In genomic region chr1:73906376-73906775, GRCm38 (mm10) we compare ENCODE assay signal across 11 mouse cellular contexts.
DNase-seq lines count a peak whose midpoint lies in the region; ATAC-seq lines count a peak whose summit lies in the region.
"Had no signal": no experiment of that assay in that cellular context is flagged by ENCODE, and none has a peak within 500 bp of the region (broad histone marks: within the 10 kb centered on the region; RNA-seq: fewer than 3 reads in every experiment).

No protein-coding gene starts in this region.

- H3K27ac ChIP-seq in hindbrain, embryonic 14.5 days, result no peak overlapping the region
- no peak overlapping the region for H3K27ac ChIP-seq in hindbrain, embryonic 11.5 days (ENCODE audit: low read depth, low read length)
- H3K27ac ChIP-seq in heart, embryonic 15.5 days, result peak overlapping the region; percentile 80
- H3K27ac ChIP-seq: liver, embryonic 14.5 days had no signal

- H3K9ac ChIP-seq in hindbrain, embryonic 14.5 days, result no peak overlapping the region
- H3K9ac ChIP-seq in hindbrain, embryonic 11.5 days (ENCODE audit: low read depth, low read length), result no peak overlapping the region
- H3K9ac ChIP-seq in heart, embryonic 15.5 days, result peak overlapping the region; percentile 14; the same call in 1 of the 2 replicates
- H3K9ac ChIP-seq: liver, embryonic 14.5 days had no signal

- H3K36me3 ChIP-seq in hindbrain, embryonic 14.5 days (replicated peaks; ENCODE audit: control insufficient read depth, insufficient read depth), result no peaks in the 10 kb centered on the region
- no peaks in the 10 kb centered on the region for H3K36me3 ChIP-seq in hindbrain, embryonic 11.5 days (ENCODE audit: control insufficient read depth, insufficient read depth, low read length)
- H3K36me3 ChIP-seq in heart, embryonic 15.5 days, result peaks cover 11% of the 10 kb centered on the region; the same call in 1 of the 2 replicates

- H3K4me3 ChIP-seq in hindbrain, embryonic 14.5 days (replicated peaks; ENCODE audit: low read length), result no peak overlapping the region
- H3K4me3 ChIP-seq in hindbrain, embryonic 11.5 days (ENCODE audit: low read depth, low read length), result no peak overlapping the region
- H3K4me3 ChIP-seq in heart, embryonic 15.5 days, result no peak overlapping the region
- H3K4me3 ChIP-seq: myocyte had no signal

- H3K4me1 ChIP-seq in hindbrain, embryonic 14.5 days (replicated peaks; ENCODE audit: control insufficient read depth, insufficient read depth, low read length), result 0 out of 2 replicates have a peak, but pooled peaks cover 8% of the 10 kb centered on the region
- no peaks in the 10 kb centered on the region for H3K4me1 ChIP-seq in hindbrain, embryonic 11.5 days (replicated peaks; ENCODE audit: control insufficient read depth, insufficient read depth, low read length)
- peaks cover 33% of the 10 kb centered on the region for H3K4me1 ChIP-seq in heart, embryonic 15.5 days (replicated peaks)

- WGBS in hindbrain, embryonic 14.5 days, result 49% methylated on average over 6 of the region's 6 CpGs
- 86% methylated on average over 6 of the region's 6 CpGs for WGBS in hindbrain, embryonic 11.5 days
- WGBS in heart, embryonic 15.5 days, result 26% methylated on average over 6 of the region's 6 CpGs

- no peaks in the 10 kb centered on the region for H3K9me3 ChIP-seq in hindbrain, embryonic 14.5 days (ENCODE audit: control insufficient read depth, low read length)
- no peaks in the 10 kb centered on the region for H3K9me3 ChIP-seq in hindbrain, embryonic 11.5 days (ENCODE audit: control insufficient read depth, low read length)
- no peaks in the 10 kb centered on the region for H3K9me3 ChIP-seq in heart, embryonic 15.5 days (replicated peaks)

- peak; percentile 55 for DNase-seq in hindbrain, embryonic 14.5 days (ENCODE audit: low spot score)
- DNase-seq in hindbrain, embryonic 11.5 days (ENCODE audit: low spot score), result no peak
- peak; percentile 2 for DNase-seq in ovary, adult 18-20 months (ENCODE audit: low spot score)
- no peak for DNase-seq in ovary, postnatal 14 days (ENCODE audit: low spot score)
- peak; percentile 4 for DNase-seq in testis, postnatal 14 days (ENCODE audit: low spot score)
- no peak for DNase-seq in thymus, postnatal 25 days
- DNase-seq: right cerebral cortex, postnatal 4 days; thymus, postnatal 4 days had no signal

- H3K27me3 ChIP-seq in hindbrain, embryonic 14.5 days (ENCODE audit: control insufficient read depth, insufficient read depth, low read length), result no peaks in the 10 kb centered on the region
- H3K27me3 ChIP-seq in hindbrain, embryonic 11.5 days (ENCODE audit: control insufficient read depth, insufficient read depth, low read length), result no peaks in the 10 kb centered on the region
- H3K27me3 ChIP-seq in heart, embryonic 15.5 days, result no peaks in the 10 kb centered on the region

- ATAC-seq in hindbrain, embryonic 14.5 days (ENCODE audit: low FRiP score), result no peak
- no peak for ATAC-seq in hindbrain, embryonic 11.5 days (ENCODE audit: low FRiP score)
- ATAC-seq in heart, embryonic 15.5 days (replicated peaks; ENCODE audit: insufficient number of reproducible peaks, insufficient read depth, low FRiP score, low read depth), result peak; percentile 37; the same call in 1 of the 2 replicates

- no peak overlapping the region for H3K4me2 ChIP-seq in hindbrain, embryonic 14.5 days (replicated peaks)
- no peak overlapping the region for H3K4me2 ChIP-seq in hindbrain, embryonic 11.5 days (replicated peaks; ENCODE audit: low read depth, low read length)
- H3K4me2 ChIP-seq in heart, embryonic 15.5 days, result no peak overlapping the region

Comparison
In these comparisons a context has a peak if more than half of its experiments do, and no peak if none do; other contexts are left out.
1. DNase-seq: peak in hindbrain, embryonic 14.5 days (single experiment), ovary, adult 18-20 months (single experiment) and testis, postnatal 14 days (single experiment); none in hindbrain, embryonic 11.5 days (single experiment), ovary, postnatal 14 days (single experiment) and thymus, postnatal 25 days (single experiment).